Mouse (Mus musculus) megakaryocyte, embryonic 14.5 days (primary cell): ENCODE results near the gene Fsd2.

Experiments used
- FLI1 ChIP-seq: IDR thresholded peaks from 2 replicates; pipeline ENCODE4 v1.6.1; 2012; ENCODE audit warnings: low read length, inconsistent platforms, mixed read lengths
- GATA1 ChIP-seq: IDR thresholded peaks from 3 replicates; pipeline ENCODE4 v1.6.1; 2012; ENCODE audit warnings: mixed read lengths, low read length, inconsistent platforms, borderline replicate concordance

DNA sequence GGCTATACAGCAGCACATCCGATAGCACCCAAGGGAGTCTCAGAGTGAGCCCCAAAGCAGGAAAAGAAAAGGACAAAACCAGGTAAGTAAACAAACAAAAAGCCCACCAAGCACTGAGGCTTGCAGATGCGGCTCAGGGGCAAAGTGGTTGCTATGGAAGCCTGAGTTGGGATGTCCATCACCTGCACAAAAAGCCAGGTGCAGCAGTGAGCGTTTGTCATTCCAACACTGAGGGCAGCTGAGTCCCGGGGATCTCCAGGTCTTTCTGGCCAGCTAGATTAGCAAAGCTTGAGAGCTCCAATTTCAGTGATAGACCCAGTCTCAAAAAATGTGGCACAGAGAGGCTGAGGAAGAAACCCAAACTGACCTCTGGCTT is 8.8 kb downstream of the Fsd2 start:
- TF ChIP-seq GATA1 (no peak), FLI1 (no peak)
